Mouse (Mus musculus): ENCODE measurements at regions not wholly inside any gene's neighbourhood (a gene's known extent, or its start where the extent isn't known, plus 50 kb on each side); places are given as distances from the start of the nearest gene placed in this dataset.

DNA sequence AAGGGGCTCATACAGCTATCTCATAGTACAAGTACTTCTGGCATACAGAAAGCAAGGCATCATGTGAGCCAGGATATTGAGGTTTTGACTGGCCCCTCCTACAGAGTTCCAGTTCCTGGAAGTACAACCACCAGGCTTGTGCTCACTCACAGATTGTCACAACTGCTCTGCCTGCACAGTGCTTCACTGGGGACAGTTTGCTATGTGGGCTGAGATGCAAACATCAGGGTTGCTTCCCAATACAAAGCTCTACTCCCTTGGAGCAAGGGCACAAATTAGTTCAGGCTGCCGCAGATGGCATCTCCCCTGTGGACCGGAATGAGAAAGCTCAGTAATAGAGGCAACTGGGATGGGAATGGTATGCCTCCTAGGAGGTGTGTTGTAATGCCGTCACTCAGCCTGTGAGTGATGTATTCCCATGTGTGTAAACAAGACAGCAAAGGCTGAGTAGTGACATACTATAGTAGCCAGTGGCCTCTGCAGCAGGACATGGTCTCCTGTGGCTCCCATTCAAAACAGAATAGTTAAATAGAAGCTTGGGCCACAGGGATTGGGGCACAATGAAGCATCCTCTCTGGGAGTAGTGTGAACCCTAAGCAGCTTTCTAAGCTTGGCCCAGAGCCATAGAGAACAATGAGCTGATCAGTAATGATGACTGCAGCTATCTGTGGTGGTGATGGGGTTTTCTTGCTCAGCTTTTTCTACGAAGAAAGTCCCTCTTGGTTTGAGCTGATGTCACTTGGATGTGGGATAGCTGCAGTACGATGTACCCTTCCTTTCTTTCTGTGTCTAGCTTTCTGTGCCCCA lies 148.8 kb upstream of the Cd180 start:
- no peaks in the 10 kb centered on the region for H3K27me3 ChIP-seq (ENCODE audit: insufficient read depth, low read length)
- H3K9ac ChIP-seq, result no peak overlapping the region
- H3K4me2 ChIP-seq, result no peak overlapping the region
- H3K36me3 ChIP-seq (ENCODE audit: insufficient read depth), result no peaks in the 10 kb centered on the region
- WGBS, result 69% methylated on average over 5 of the region's 5 CpGs
- no peak overlapping the region for H3K4me3 ChIP-seq (ENCODE audit: low read depth, low read length)
- H3K4me1 ChIP-seq (ENCODE audit: insufficient read depth), result no peaks in the 10 kb centered on the region
- no peaks in the 10 kb centered on the region for H3K9me3 ChIP-seq (ENCODE audit: low read depth, low read length)
- ATAC-seq (ENCODE audit: insufficient read depth), result no peak
- peak; percentile 27 for DNase-seq
- no peak overlapping the region for H3K27ac ChIP-seq (ENCODE audit: low read depth)
- TF ChIP-seq CTCF (IDR thresholded peaks at IDR 0.05; ENCODE audit: low read depth), result no peak

DNA sequence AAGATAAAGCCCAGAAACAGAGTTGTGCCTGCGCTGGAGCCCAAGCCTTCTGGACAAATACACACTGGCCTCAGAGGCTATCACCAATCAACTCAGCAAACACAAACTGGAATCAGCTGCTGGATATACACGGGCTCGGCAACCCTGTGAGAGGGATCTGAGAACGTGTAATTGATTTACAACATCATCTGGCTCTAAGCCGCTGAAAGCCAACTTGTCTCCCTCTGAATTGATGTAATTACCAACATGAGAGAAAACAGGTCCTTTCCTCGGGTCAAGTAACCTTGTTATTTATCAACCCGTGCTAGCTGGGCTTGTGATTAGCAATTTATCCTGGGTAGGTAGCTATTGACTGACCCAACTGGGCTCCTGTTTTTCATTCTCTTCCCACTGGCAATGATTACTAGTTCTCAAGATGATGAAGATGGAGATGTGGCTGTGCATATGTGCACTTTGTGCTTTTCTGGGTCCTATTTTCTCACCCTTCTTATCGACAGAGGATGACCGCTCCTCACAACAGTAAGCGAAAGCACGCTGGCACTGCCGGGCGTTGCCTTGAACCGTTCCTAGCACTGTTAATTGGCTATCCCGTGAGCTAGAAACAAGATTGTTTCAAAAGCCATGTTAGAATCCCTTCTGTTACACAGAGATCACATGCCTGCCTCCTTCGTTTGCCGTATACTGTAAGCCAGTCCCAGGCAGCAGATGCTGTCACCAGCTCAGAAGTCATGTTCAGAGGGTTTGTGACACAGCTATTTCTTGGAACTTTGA lies 147.3 kb upstream of the Cd180 start:
- Histone ChIP-seq H3K9ac (no peak overlapping the region), H3K36me3 (ENCODE audit: insufficient read depth) (no peaks in the 10 kb centered on the region), H3K4me3 (ENCODE audit: low read depth, low read length) (no peak overlapping the region), H3K27me3 (ENCODE audit: insufficient read depth, low read length) (no peaks in the 10 kb centered on the region), H3K4me2 (no peak overlapping the region), H3K4me1 (ENCODE audit: insufficient read depth) (no peaks in the 10 kb centered on the region), H3K9me3 (ENCODE audit: low read depth, low read length) (no peaks in the 10 kb centered on the region), H3K27ac (ENCODE audit: low read depth) (no peak overlapping the region)
- DNase-seq (no peak), ATAC-seq (ENCODE audit: insufficient read depth) (no peak)
- 50% methylated on average over 17 of the region's 17 CpGs for WGBS
- no peak for TF ChIP-seq CTCF (IDR thresholded peaks at IDR 0.05; ENCODE audit: low read depth)

DNA sequence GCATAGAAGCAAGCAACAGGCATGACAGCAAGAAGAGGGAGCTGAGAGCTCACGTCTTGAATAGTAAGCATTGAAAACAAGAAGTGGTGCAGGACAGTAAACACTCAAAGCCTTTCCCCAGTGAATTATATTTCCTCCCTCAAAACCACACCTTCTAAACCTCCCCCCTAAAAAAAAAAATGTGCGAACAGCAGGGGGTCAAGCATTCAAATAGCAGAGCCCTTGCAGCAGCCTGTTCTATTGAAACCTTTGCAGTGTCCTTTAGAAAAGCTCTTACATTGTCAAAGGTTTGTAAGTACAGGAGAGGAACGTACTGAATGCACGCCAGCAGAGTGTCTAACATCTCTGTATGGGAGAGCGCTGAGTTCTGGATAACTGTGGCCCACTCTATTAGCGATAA lies 145.1 kb upstream of the Cd180 start:
- no peak for ATAC-seq (ENCODE audit: insufficient read depth)
- WGBS, result 55% methylated on average over 6 of the region's 6 CpGs
- no peaks in the 10 kb centered on the region for H3K4me1 ChIP-seq (ENCODE audit: insufficient read depth)

DNA sequence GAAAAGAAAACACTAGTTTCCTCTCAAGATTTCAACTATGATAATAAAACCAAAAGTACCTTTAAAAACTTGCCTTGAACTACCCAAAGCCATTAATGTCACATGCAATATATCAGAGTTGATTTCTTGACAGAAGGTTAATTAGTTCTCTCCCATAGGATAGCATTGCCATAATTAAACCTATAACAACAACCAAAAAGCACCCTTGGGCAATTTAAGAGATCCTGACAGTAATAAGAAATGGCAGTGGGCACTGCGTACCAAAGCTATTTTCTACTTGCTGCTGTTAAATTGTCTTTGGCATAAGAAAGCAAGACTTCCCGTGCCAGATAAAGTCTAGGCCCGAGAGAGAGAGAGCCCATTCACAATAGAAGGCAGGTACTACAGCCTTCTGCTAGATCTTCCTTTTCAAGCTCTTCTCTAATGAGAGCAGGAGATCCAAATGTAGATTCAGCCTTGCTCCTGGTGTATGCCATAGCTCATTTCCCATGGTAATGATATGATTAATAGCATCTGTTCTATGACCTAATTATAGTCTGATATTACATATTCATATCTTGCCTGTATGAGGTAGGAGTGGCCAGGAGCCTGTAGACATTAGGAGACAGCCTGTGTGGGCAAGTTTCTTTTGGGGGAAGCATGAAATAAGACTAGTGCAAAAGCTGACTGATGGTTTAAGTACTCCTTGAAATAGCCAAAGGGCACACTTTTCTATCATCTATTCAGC lies 126.3 kb upstream of the Cd180 start:
- WGBS, result 83% methylated on average over 3 of the region's 3 CpGs
- no peaks in the 10 kb centered on the region for H3K9me3 ChIP-seq (ENCODE audit: low read depth, low read length)
- H3K27me3 ChIP-seq (ENCODE audit: insufficient read depth, low read length), result no peaks in the 10 kb centered on the region
- no peak overlapping the region for H3K9ac ChIP-seq
- ATAC-seq (ENCODE audit: insufficient read depth), result no peak
- H3K4me3 ChIP-seq (ENCODE audit: low read depth, low read length), result no peak overlapping the region
- DNase-seq, result no peak
- no peak for TF ChIP-seq CTCF (IDR thresholded peaks at IDR 0.05; ENCODE audit: low read depth)
- H3K36me3 ChIP-seq (ENCODE audit: insufficient read depth), result no peaks in the 10 kb centered on the region
- no peaks in the 10 kb centered on the region for H3K4me1 ChIP-seq (ENCODE audit: insufficient read depth)
- H3K27ac ChIP-seq (ENCODE audit: low read depth), result no peak overlapping the region
- no peak overlapping the region for H3K4me2 ChIP-seq

More for the DNA sequence above, 145.1 kb upstream of the Cd180 start:
- TF ChIP-seq CTCF (IDR thresholded peaks at IDR 0.05; ENCODE audit: low read depth), result no peak
- no peak overlapping the region for H3K4me3 ChIP-seq (ENCODE audit: low read depth, low read length)
- no peak overlapping the region for H3K4me2 ChIP-seq
- no peaks in the 10 kb centered on the region for H3K27me3 ChIP-seq (ENCODE audit: insufficient read depth, low read length)
- H3K9ac ChIP-seq, result no peak overlapping the region
- no peaks in the 10 kb centered on the region for H3K36me3 ChIP-seq (ENCODE audit: insufficient read depth)
- H3K27ac ChIP-seq (ENCODE audit: low read depth), result no peak overlapping the region
- DNase-seq, result no peak
- no peaks in the 10 kb centered on the region for H3K9me3 ChIP-seq (ENCODE audit: low read depth, low read length)

DNA sequence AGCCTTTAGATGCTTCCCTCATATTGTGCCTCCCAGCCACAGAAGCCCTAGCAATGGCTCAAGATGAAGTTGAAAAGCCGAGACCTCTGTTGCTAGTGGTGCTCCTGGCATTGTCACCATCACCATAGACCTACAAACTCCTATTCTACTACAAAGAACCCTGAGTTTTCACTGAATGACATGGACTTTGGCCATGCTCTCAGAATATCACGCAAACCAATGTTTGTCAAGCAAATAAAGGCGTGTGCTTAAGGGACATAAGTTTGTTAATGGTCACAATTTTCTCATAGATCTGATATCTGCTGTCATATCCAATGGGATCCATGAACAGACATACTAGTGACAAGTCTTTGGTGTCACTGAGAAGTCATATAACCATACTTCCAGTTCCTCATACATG lies 123.8 kb upstream of the Cd180 start:
- H3K4me1 ChIP-seq (ENCODE audit: insufficient read depth), result no peaks in the 10 kb centered on the region
- TF ChIP-seq CTCF (IDR thresholded peaks at IDR 0.05; ENCODE audit: low read depth), result no peak
- H3K9me3 ChIP-seq (ENCODE audit: low read depth, low read length), result no peaks in the 10 kb centered on the region
- no peaks in the 10 kb centered on the region for H3K36me3 ChIP-seq (ENCODE audit: insufficient read depth)
- H3K4me2 ChIP-seq, result no peak overlapping the region
- no peak overlapping the region for H3K4me3 ChIP-seq (ENCODE audit: low read depth, low read length)
- no peaks in the 10 kb centered on the region for H3K27me3 ChIP-seq (ENCODE audit: insufficient read depth, low read length)
- no peak overlapping the region for H3K9ac ChIP-seq
- no peak overlapping the region for H3K27ac ChIP-seq (ENCODE audit: low read depth)
- ATAC-seq (ENCODE audit: insufficient read depth) (no peak), DNase-seq (no peak)
- 78% methylated on average over 3 of the region's 3 CpGs for WGBS

DNA sequence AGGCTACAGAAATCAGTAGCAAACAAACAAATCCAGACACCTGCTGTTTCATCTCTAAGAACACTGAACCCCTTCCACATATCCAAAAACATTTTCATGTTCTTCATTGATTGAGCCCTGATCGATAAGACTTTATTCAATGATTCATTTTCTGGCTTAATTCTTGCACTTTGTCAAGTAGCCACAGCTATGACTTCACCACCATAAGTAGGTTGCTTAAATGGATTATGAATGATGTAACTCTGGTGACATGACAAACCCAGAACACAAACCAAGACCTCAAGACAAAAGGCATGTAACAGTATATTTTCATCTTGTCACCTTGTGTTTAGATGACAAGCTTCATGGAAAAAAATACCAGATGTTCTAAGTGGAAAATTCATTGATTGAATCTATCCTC lies 123.1 kb upstream of the Cd180 start:
- no peak for ATAC-seq (ENCODE audit: insufficient read depth)
- H3K4me3 ChIP-seq (ENCODE audit: low read depth, low read length), result no peak overlapping the region
- H3K4me1 ChIP-seq (ENCODE audit: insufficient read depth), result no peaks in the 10 kb centered on the region
- no peak overlapping the region for H3K27ac ChIP-seq (ENCODE audit: low read depth)
- no peak for DNase-seq
- no peak overlapping the region for H3K4me2 ChIP-seq
- H3K36me3 ChIP-seq (ENCODE audit: insufficient read depth), result no peaks in the 10 kb centered on the region
- WGBS, result 90% methylated on average over 1 of the region's 1 CpGs
- H3K9me3 ChIP-seq (ENCODE audit: low read depth, low read length), result no peaks in the 10 kb centered on the region
- no peak overlapping the region for H3K9ac ChIP-seq
- no peak for TF ChIP-seq CTCF (IDR thresholded peaks at IDR 0.05; ENCODE audit: low read depth)
- no peaks in the 10 kb centered on the region for H3K27me3 ChIP-seq (ENCODE audit: insufficient read depth, low read length)

All from lung, embryonic 14.5 days (tissue).